Comparison of ENCODE assay signal across 9 mouse cellular contexts in genomic region chr6:122556959-122557561, GRCm38 (mm10). TPM values are rescaled to one million over a fixed set of nuclear protein-coding genes. Genes with fewer than 3 reads are reported as not detected.
A peak's percentile ranks its signal among the peaks of the same experiment; 100 is the strongest.
DNase-seq lines count a peak whose midpoint lies in the region; ATAC-seq and TF ChIP-seq lines count a peak whose summit lies in the region.
"Had no signal": no experiment of that assay in that cellular context is flagged by ENCODE, and none has a peak within 500 bp of the region (broad histone marks: within the 10 kb centered on the region; RNA-seq: fewer than 3 reads in every experiment).

No protein-coding gene starts in this region.

- DNase-seq in adipocyte (ENCODE audit: low spot score), result peak; percentile 79
- peak; percentile 39 for DNase-seq in embryonic facial prominence, embryonic 10.5 days (ENCODE audit: low spot score)
- DNase-seq in kidney, postnatal 14 days, result peak; percentile 82
- peak in 2 of 3 experiments; percentile 28 to 48 for DNase-seq in liver, embryonic 14.5 days (ENCODE audit: low read depth in 3 of 3, low spot score in 3 of 3)
- DNase-seq in thymus, adult 2 months, result peak; percentile 66
- DNase-seq: liver, embryonic 13.5 days had no signal

- ATAC-seq in CD4-positive, CD25-positive, alpha-beta regulatory T cell, adult 4 months, result peak; percentile 80
- ATAC-seq in heart, embryonic 14.5 days (ENCODE audit: insufficient number of reproducible peaks, insufficient read depth, low FRiP score, low read depth), result no peak
- no peak for ATAC-seq in liver, embryonic 14.5 days (ENCODE audit: insufficient read depth)
- ATAC-seq in neural tube, embryonic 15.5 days (ENCODE audit: low FRiP score), result no peak

- TF ChIP-seq POLR2A in thymus, adult 2 months (IDR thresholded peaks at IDR 0.05; ENCODE audit: control insufficient read depth, extremely low read depth, insufficient read depth, low read length, poor library complexity), result no peak

- H3K27ac ChIP-seq in embryonic facial prominence, embryonic 10.5 days (replicated peaks), result no peak overlapping the region
- no peak overlapping the region for H3K27ac ChIP-seq in heart, embryonic 14.5 days (replicated peaks in 1 of 2; ENCODE audit: control insufficient read depth in 1 of 2, insufficient read depth in 1 of 2, low read depth in 2 of 2, low read length in 2 of 2)
- no peak overlapping the region for H3K27ac ChIP-seq in liver, embryonic 14.5 days
- H3K27ac ChIP-seq in neural tube, embryonic 15.5 days (replicated peaks), result no peak overlapping the region
- H3K27ac ChIP-seq in thymus, adult 2 months (ENCODE audit: control insufficient read depth, insufficient read depth, low read length), result no peak overlapping the region
- H3K27ac ChIP-seq: liver, embryonic 13.5 days had no signal

- H3K9me3 ChIP-seq in embryonic facial prominence, embryonic 10.5 days, result no peaks in the 10 kb centered on the region
- H3K9me3 ChIP-seq in heart, embryonic 14.5 days (ENCODE audit: control insufficient read depth, low read length), result no peaks in the 10 kb centered on the region
- H3K9me3 ChIP-seq in liver, embryonic 14.5 days (ENCODE audit: control insufficient read depth, low read length), result no peaks in the 10 kb centered on the region
- H3K9me3 ChIP-seq in neural tube, embryonic 15.5 days (replicated peaks), result no peaks in the 10 kb centered on the region
- H3K9me3 ChIP-seq: liver, embryonic 13.5 days had no signal

- TF ChIP-seq CTCF in liver, embryonic 14.5 days (IDR thresholded peaks at IDR 0.05; ENCODE audit: low read depth), result peak; percentile 75
- no peak for TF ChIP-seq CTCF in thymus, adult 2 months (IDR thresholded peaks at IDR 0.05; ENCODE audit: borderline replicate concordance, control insufficient read depth, extremely low read depth, insufficient read depth, low read length, poor library complexity)

- H3K4me1 ChIP-seq in embryonic facial prominence, embryonic 10.5 days, result peaks cover 12% of the 10 kb centered on the region
- H3K4me1 ChIP-seq in heart, embryonic 14.5 days (ENCODE audit: control insufficient read depth in 2 of 2, insufficient read depth in 2 of 2, low read length in 2 of 2), result peaks cover 4 to 8% of the 10 kb centered on the region in 2 experiments; a peak in 3 of 4 replicates
- no peaks in the 10 kb centered on the region for H3K4me1 ChIP-seq in liver, embryonic 14.5 days (replicated peaks; ENCODE audit: control insufficient read depth in 2 of 2, insufficient read depth in 2 of 2, low read length in 1 of 2)
- H3K4me1 ChIP-seq in neural tube, embryonic 15.5 days, result peaks cover 7% of the 10 kb centered on the region
- no peaks in the 10 kb centered on the region for H3K4me1 ChIP-seq in thymus, adult 2 months (replicated peaks; ENCODE audit: control insufficient read depth, insufficient read depth, low read length)

- no peak for TF ChIP-seq EP300 in liver, embryonic 14.5 days (IDR thresholded peaks at IDR 0.05; ENCODE audit: low read depth)

- H3K4me2 ChIP-seq in heart, embryonic 14.5 days (ENCODE audit: low read length), result peak overlapping the region; percentile 16; the same call in 1 of the 2 replicates
- H3K4me2 ChIP-seq in liver, embryonic 14.5 days (ENCODE audit: low read depth), result no peak overlapping the region
- peak overlapping the region; percentile 51 for H3K4me2 ChIP-seq in neural tube, embryonic 15.5 days
- H3K4me2 ChIP-seq: liver, embryonic 13.5 days had no signal

- 0 out of 2 replicates have a peak overlapping the region, but pooled peaks have one; percentile 23 for H3K4me3 ChIP-seq in embryonic facial prominence, embryonic 10.5 days
- no peak overlapping the region for H3K4me3 ChIP-seq in heart, embryonic 14.5 days (ENCODE audit: control insufficient read depth in 1 of 2, insufficient read depth in 1 of 2, low read depth in 1 of 2, low read length in 2 of 2)
- H3K4me3 ChIP-seq in liver, embryonic 14.5 days (ENCODE audit: insufficient read depth in 1 of 2, low read depth in 2 of 2, low read length in 2 of 2), result no peak overlapping the region
- peak overlapping the region; percentile 20; the same call in 1 of the 2 replicates for H3K4me3 ChIP-seq in neural tube, embryonic 15.5 days (replicated peaks)
- H3K4me3 ChIP-seq in thymus, adult 2 months (ENCODE audit: control insufficient read depth, insufficient read depth, low read length), result no peak overlapping the region
- H3K4me3 ChIP-seq: liver, embryonic 13.5 days had no signal

- WGBS in embryonic facial prominence, embryonic 10.5 days, result 26% methylated on average over 15 of the region's 15 CpGs
- WGBS in heart, embryonic 14.5 days, result 24% methylated on average over 15 of the region's 15 CpGs
- 18% methylated on average over 15 of the region's 15 CpGs for WGBS in liver, embryonic 14.5 days (ENCODE audit: insufficient replicate concordance)
- 23% methylated on average over 15 of the region's 15 CpGs for WGBS in neural tube, embryonic 15.5 days
- WGBS in thymus, adult 2 months, result 19% methylated on average over 15 of the region's 15 CpGs

- H3K27me3 ChIP-seq in embryonic facial prominence, embryonic 10.5 days (replicated peaks; ENCODE audit: low read depth, poor library complexity, severe bottlenecking), result peaks cover 22% of the 10 kb centered on the region
- 0 out of 2 replicates have a peak, but pooled peaks cover 6% of the 10 kb centered on the region for H3K27me3 ChIP-seq in heart, embryonic 14.5 days (ENCODE audit: control insufficient read depth, insufficient read depth, low read length)
- no peaks in the 10 kb centered on the region for H3K27me3 ChIP-seq in liver, embryonic 14.5 days (ENCODE audit: control insufficient read depth, insufficient read depth, low read length)
- H3K27me3 ChIP-seq in neural tube, embryonic 15.5 days (replicated peaks), result 0 out of 2 replicates have a peak, but pooled peaks cover 3% of the 10 kb centered on the region
- no peaks in the 10 kb centered on the region for H3K27me3 ChIP-seq in thymus, adult 2 months (ENCODE audit: control insufficient read depth, insufficient read depth, low read length)

- H3K9ac ChIP-seq in heart, embryonic 14.5 days (ENCODE audit: low read length), result no peak overlapping the region
- H3K9ac ChIP-seq in liver, embryonic 14.5 days (replicated peaks), result no peak overlapping the region
- no peak overlapping the region for H3K9ac ChIP-seq in neural tube, embryonic 15.5 days (replicated peaks)
- H3K9ac ChIP-seq: liver, embryonic 13.5 days had no signal

- H3K36me3 ChIP-seq in embryonic facial prominence, embryonic 10.5 days (replicated peaks), result no peaks in the 10 kb centered on the region
- H3K36me3 ChIP-seq in heart, embryonic 14.5 days (ENCODE audit: control insufficient read depth, insufficient read depth, low read length), result no peaks in the 10 kb centered on the region
- H3K36me3 ChIP-seq in liver, embryonic 14.5 days (replicated peaks; ENCODE audit: control insufficient read depth, insufficient read depth, low read depth), result no peaks in the 10 kb centered on the region
- no peaks in the 10 kb centered on the region for H3K36me3 ChIP-seq in neural tube, embryonic 15.5 days
- no peaks in the 10 kb centered on the region for H3K36me3 ChIP-seq in thymus, adult 2 months (ENCODE audit: control insufficient read depth, insufficient read depth, low read length)
- H3K36me3 ChIP-seq: liver, embryonic 13.5 days had no signal

RNA-seq across cellular contexts. Expression of gene Aicda, which starts 3.5 kb away (rescaled TPM):
- polyA plus RNA-seq in CD4-positive, CD25-positive, alpha-beta regulatory T cell, adult 4 months (2017; shearing (Covaris generic)), result 1 to 10 TPM in 1 of 2 experiments, under 1 TPM in 1; 0.66 to 1.6 TPM
- polyA plus RNA-seq in embryonic facial prominence, embryonic 10.5 days (2016; fragmentation: Nextera tagmentation; extraction: Ambion mirVana), result 0.14 TPM in 1 of 2 replicates, not detected in the other
- polyA plus RNA-seq in heart, embryonic 14.5 days (2014; fragmentation: Nextera tagmentation; extraction: Ambion mirVana), result not detected in 2 replicates
- not detected in 2 replicates for polyA plus RNA-seq in liver, embryonic 14.5 days (2012; rRNA removed)
- not detected in 2 replicates for polyA plus RNA-seq in liver, embryonic 14.5 days (2014; fragmentation: Nextera tagmentation; extraction: Ambion mirVana)
- 0.51 and 0.54 TPM in 2 replicates for polyA plus RNA-seq in neural tube, embryonic 15.5 days (2015; fragmentation: Nextera tagmentation; extraction: Ambion mirVana)
- 0.28 and 0.42 TPM in 2 replicates for polyA plus RNA-seq in thymus, adult 2 months (2012; rRNA removed)
- polyA plus RNA-seq: liver, embryonic 13.5 days had no signal

RNA-seq across cellular contexts. Expression of gene Apobec1, which starts 45.2 kb away (rescaled TPM):
- 10 to 100 TPM; 24.3 to 35.4 TPM for polyA plus RNA-seq in CD4-positive, CD25-positive, alpha-beta regulatory T cell, adult 4 months (2017; shearing (Covaris generic))
- polyA plus RNA-seq in embryonic facial prominence, embryonic 10.5 days (2016; fragmentation: Nextera tagmentation; extraction: Ambion mirVana), result 0.89 and 0.96 TPM in 2 replicates
- polyA plus RNA-seq in heart, embryonic 14.5 days (2014; fragmentation: Nextera tagmentation; extraction: Ambion mirVana), result 4.9 and 6.0 TPM in 2 replicates
- polyA plus RNA-seq in liver, embryonic 14.5 days (2012; rRNA removed), result 3.9 and 4.3 TPM in 2 replicates
- 3.6 and 4.2 TPM in 2 replicates for polyA plus RNA-seq in liver, embryonic 14.5 days (2014; fragmentation: Nextera tagmentation; extraction: Ambion mirVana)
- 1.7 and 2.7 TPM in 2 replicates for polyA plus RNA-seq in neural tube, embryonic 15.5 days (2015; fragmentation: Nextera tagmentation; extraction: Ambion mirVana)
- polyA plus RNA-seq in thymus, adult 2 months (2012; rRNA removed), result 34.9 and 48.1 TPM in 2 replicates

RNA-seq across cellular contexts. Expression of gene Mfap5, which starts 51.4 kb away (rescaled TPM):
- not detected for polyA plus RNA-seq in CD4-positive, CD25-positive, alpha-beta regulatory T cell, adult 4 months (2017; shearing (Covaris generic))
- 0.59 and 0.62 TPM in 2 replicates for polyA plus RNA-seq in embryonic facial prominence, embryonic 10.5 days (2016; fragmentation: Nextera tagmentation; extraction: Ambion mirVana)
- 15.7 and 16.9 TPM in 2 replicates for polyA plus RNA-seq in heart, embryonic 14.5 days (2014; fragmentation: Nextera tagmentation; extraction: Ambion mirVana)
- polyA plus RNA-seq in liver, embryonic 14.5 days (2012; rRNA removed), result 0.11 TPM in 2 replicates
- not detected in 2 replicates for polyA plus RNA-seq in liver, embryonic 14.5 days (2014; fragmentation: Nextera tagmentation; extraction: Ambion mirVana)
- 10.0 and 11.3 TPM in 2 replicates for polyA plus RNA-seq in neural tube, embryonic 15.5 days (2015; fragmentation: Nextera tagmentation; extraction: Ambion mirVana)
- 17.5 and 26.2 TPM in 2 replicates for polyA plus RNA-seq in thymus, adult 2 months (2012; rRNA removed)

RNA-seq across cellular contexts. Expression of gene Gdf3, which starts 52.8 kb away (rescaled TPM):
- polyA plus RNA-seq in CD4-positive, CD25-positive, alpha-beta regulatory T cell, adult 4 months (2017; shearing (Covaris generic)), result not detected
- 0.06 TPM in 1 of 2 replicates, not detected in the other for polyA plus RNA-seq in embryonic facial prominence, embryonic 10.5 days (2016; fragmentation: Nextera tagmentation; extraction: Ambion mirVana)
- 0.18 and 0.46 TPM in 2 replicates for polyA plus RNA-seq in heart, embryonic 14.5 days (2014; fragmentation: Nextera tagmentation; extraction: Ambion mirVana)
- 1.5 and 1.6 TPM in 2 replicates for polyA plus RNA-seq in liver, embryonic 14.5 days (2012; rRNA removed)
- 2.2 and 2.8 TPM in 2 replicates for polyA plus RNA-seq in liver, embryonic 14.5 days (2014; fragmentation: Nextera tagmentation; extraction: Ambion mirVana)
- 0.09 TPM in 1 of 2 replicates, not detected in the other for polyA plus RNA-seq in neural tube, embryonic 15.5 days (2015; fragmentation: Nextera tagmentation; extraction: Ambion mirVana)
- polyA plus RNA-seq in thymus, adult 2 months (2012; rRNA removed), result 0.43 and 0.53 TPM in 2 replicates

RNA-seq across cellular contexts. Expression of gene Rimklb, which starts 58.5 kb away (rescaled TPM):
- under 1 TPM in 1 of 2 experiments, not detected in 1; 0.17 TPM for polyA plus RNA-seq in CD4-positive, CD25-positive, alpha-beta regulatory T cell, adult 4 months (2017; shearing (Covaris generic))
- 35.9 and 40.3 TPM in 2 replicates for polyA plus RNA-seq in embryonic facial prominence, embryonic 10.5 days (2016; fragmentation: Nextera tagmentation; extraction: Ambion mirVana)
- 2.2 and 2.4 TPM in 2 replicates for polyA plus RNA-seq in heart, embryonic 14.5 days (2014; fragmentation: Nextera tagmentation; extraction: Ambion mirVana)
- polyA plus RNA-seq in liver, embryonic 14.5 days (2012; rRNA removed), result 0.74 and 0.78 TPM in 2 replicates
- 0.53 and 1.1 TPM in 2 replicates for polyA plus RNA-seq in liver, embryonic 14.5 days (2014; fragmentation: Nextera tagmentation; extraction: Ambion mirVana)
- polyA plus RNA-seq in neural tube, embryonic 15.5 days (2015; fragmentation: Nextera tagmentation; extraction: Ambion mirVana), result 84.9 and 103 TPM in 2 replicates
- polyA plus RNA-seq in thymus, adult 2 months (2012; rRNA removed), result 0.65 and 0.70 TPM in 2 replicates

Comparison
In these comparisons a context has a peak if more than half of its experiments do, and no peak if none do; other contexts are left out.
1. H3K4me3 ChIP-seq: peak in embryonic facial prominence, embryonic 10.5 days (single experiment) and neural tube, embryonic 15.5 days (single experiment); none in heart, embryonic 14.5 days (0 of 2), liver, embryonic 14.5 days (0 of 2) and thymus, adult 2 months (single experiment).
2. Peak in every context shown above with its lines, with median percentiles within 50 percentile points of each other: DNase-seq.